Mouse (Mus musculus) intestine, embryonic 14.5 days (tissue): ENCODE results near the gene Olfr279. TPM values are rescaled to one million over a fixed set of nuclear protein-coding genes. Genes with fewer than 3 reads are reported as not detected.

Experiments used
- ATAC-seq: fragments of 200-750 bp; cut with Nextera tagmentation; replicated peaks from 2 replicates; pipeline ENCODE4 v1.8.0; 2017; ENCODE audit warnings: low read depth, moderate number of reproducible peaks, moderate TSS enrichment, moderate library complexity; ENCODE audit not compliant: low FRiP score, low TSS enrichment
- DNase-seq: peaks from one replicate; pipeline ENCODE4 v3.0.0-alpha.2; 2018; ENCODE audit warnings: low spot score
- H3K27ac ChIP-seq: fragments of 300-500 bp; sonication (generic); 2 replicates; pipeline ENCODE4 v1.5.1; 2014; ENCODE audit warnings: low read depth, mild to moderate bottlenecking, control low read depth
- H3K27me3 ChIP-seq: fragments of 300-500 bp; sonication (generic); replicated peaks from 2 replicates; pipeline ENCODE4 v1.6.1; 2014; ENCODE audit warnings: low read length, control low read depth; ENCODE audit not compliant: control insufficient read depth, insufficient read depth
- H3K36me3 ChIP-seq: fragments of 300-500 bp; sonication (generic); 2 replicates; pipeline ENCODE4 v1.6.1; 2014; ENCODE audit warnings: low read length, control low read depth; ENCODE audit not compliant: control insufficient read depth, insufficient read depth
- H3K4me1 ChIP-seq: fragments of 300-500 bp; sonication (generic); replicated peaks from 2 replicates; pipeline ENCODE4 v1.6.1; 2014; ENCODE audit warnings: low read length, control low read depth, mixed read lengths; ENCODE audit not compliant: control insufficient read depth, insufficient read depth
- H3K4me2 ChIP-seq: fragments of 300-500 bp; sonication (generic); 2 replicates; pipeline ENCODE4 v1.6.1; 2014; ENCODE audit warnings: low read length
- H3K4me3 ChIP-seq: fragments of 300-500 bp; sonication (generic); 2 replicates; pipeline ENCODE4 v1.5.1; 2014; ENCODE audit warnings: low read depth, low read length, control low read depth, mixed read lengths
- H3K9ac ChIP-seq: fragments of 300-500 bp; sonication (generic); 2 replicates; pipeline ENCODE4 v1.6.1; 2014; ENCODE audit warnings: mild to moderate bottlenecking, low read length
- H3K9me3 ChIP-seq: fragments of 300-500 bp; sonication (generic); 2 replicates; pipeline ENCODE4 v1.6.1; 2016; ENCODE audit warnings: low read length, control low read depth; ENCODE audit not compliant: control insufficient read depth
- WGBS: fragments of 180-500 bp; shearing (Covaris S2); extraction: QIAGEN DNeasy Blood & Tissue Kit; methylation state at CpG from one replicate; pipeline ENCODE4 v1.1.7; 2014; 5-methylcytosine and 5-hydroxymethylcytosine counted together
- polyA plus RNA-seq: library from polyadenylated mRNA; unstranded; fragments of >200 nt; fragmentation: Nextera tagmentation; extraction: Ambion mirVana; gene quantifications from 2 replicates; pipeline ENCODE4 v1.2.1, GENCODE M21; 2014

The Olfr279 gene
- polyA plus RNA-seq, 1 experiment from 2014 or later = not detected

DNA sequence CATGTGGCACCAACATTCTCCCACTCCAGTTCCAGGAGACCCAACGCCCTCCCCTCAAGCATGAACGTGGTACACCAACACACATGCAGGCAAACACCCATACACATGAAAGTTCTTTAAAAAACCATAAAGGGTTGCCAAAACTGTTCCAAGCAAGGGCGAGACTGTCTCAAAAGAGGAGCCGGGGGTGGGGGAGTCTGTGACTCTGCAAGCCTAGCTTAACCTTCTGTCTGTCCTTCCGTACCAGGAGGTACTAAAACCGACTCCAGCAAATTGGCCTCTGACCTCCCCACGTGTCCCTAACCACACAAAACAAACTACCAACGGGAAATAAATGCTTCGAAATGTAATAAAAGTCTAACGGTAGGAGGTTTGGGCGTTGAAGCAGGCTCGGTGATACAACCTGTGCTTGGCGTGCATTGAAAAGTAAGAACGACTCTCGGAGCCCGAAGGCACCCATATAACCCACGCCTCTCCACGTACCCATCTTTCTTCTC is 40.9 kb downstream of the Olfr279 start:
- Histone ChIP-seq H3K9ac (peak overlapping the region; percentile 85), H3K4me1 (peaks cover 7% of the 10 kb centered on the region), H3K4me3 (peak overlapping the region; percentile 59), H3K9me3 (no peaks in the 10 kb centered on the region), H3K27ac (peak overlapping the region; percentile 99; the same call in 1 of the 2 replicates), H3K27me3 (no peaks in the 10 kb centered on the region), H3K4me2 (peak overlapping the region; percentile 93), H3K36me3 (peaks cover 39% of the 10 kb centered on the region)
- ATAC-seq = no peak
- DNase-seq = peak; percentile 71
- WGBS = under 1% methylated on average over 18 of the region's 18 CpGs

DNA sequence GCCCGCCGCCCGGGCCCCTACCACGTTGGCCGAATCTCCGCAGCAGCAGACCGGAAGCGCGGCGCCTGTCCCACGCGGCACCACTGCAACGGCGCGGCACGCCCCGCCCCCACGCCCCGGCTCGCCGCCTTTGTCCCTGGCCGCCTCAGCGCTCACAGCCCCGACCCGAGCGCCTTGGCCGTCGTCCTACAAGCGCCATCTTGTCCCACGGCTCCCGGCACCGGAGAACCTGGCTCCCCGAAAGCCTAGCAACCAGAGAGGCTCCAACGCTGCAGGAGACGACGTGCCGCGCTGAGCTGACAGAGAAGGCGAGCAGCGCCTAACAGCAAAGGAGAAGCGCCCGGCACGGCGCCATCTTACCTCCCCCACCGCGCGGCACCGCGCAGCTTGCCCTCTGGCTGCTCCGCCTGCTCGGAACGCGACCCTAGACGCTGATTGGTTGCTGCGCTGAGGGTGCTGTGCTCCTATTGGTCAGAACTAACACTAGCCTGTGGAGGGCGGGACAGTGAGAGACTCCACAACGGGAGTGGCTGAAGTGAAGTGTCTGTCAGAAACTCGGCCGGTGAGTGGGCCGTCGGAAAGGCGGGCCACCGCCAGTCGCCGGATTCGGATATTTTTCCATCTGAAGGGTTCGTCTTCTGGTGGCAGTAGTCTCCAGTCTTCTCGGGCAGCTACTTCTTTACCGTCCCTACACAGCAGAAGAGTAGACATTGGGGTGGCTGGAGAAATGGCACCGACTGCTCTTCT is 41.9 kb downstream of the Olfr279 start, which contains the start of gene Kansl2:
Kansl2 (minus strand) TSS at position 384 of the 747 bp plus-strand sequence.
- WGBS = under 1% methylated on average over 66 of the region's 70 CpGs
- no peaks in the 10 kb centered on the region for H3K9me3 ChIP-seq
- peak within 1 kb of the TSS; percentile 99 for H3K27ac ChIP-seq
- peak; percentile 97 for DNase-seq
- peaks cover 7% of the 10 kb centered on the region for H3K4me1 ChIP-seq
- peak within 1 kb of the TSS; percentile 93 for H3K4me2 ChIP-seq
- H3K36me3 ChIP-seq = peaks cover 38% of the 10 kb centered on the region
- peak within 1 kb of the TSS; percentile 85 for H3K9ac ChIP-seq
- ATAC-seq = peak; percentile 100
- no peaks in the 10 kb centered on the region for H3K27me3 ChIP-seq
- peak within 1 kb of the TSS; percentile 59 for H3K4me3 ChIP-seq

DNA sequence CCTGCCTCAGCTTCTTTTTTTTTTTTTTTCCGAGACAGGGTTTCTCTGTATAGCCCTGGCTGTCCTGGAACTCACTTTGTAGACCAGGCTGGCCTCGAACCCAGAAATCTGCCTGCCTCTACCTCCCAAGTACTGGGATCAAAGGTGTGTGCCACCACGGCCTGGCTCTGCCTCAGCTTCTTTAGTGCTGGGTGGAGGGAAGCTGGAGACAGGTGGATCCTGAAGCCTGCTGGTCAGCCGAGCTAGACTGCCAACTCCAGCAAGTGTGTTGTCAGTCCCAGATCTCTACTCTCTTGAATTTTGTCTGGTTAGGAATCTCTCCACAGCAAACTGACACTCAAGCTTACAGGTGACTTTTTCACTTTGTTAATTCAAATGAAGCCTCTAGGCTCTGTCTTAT is 43.7 kb downstream of the Olfr279 start:
- H3K4me3 ChIP-seq = no peak overlapping the region
- no peaks in the 10 kb centered on the region for H3K27me3 ChIP-seq
- peaks cover 7% of the 10 kb centered on the region for H3K4me1 ChIP-seq
- no peak for ATAC-seq
- no peak overlapping the region for H3K27ac ChIP-seq
- WGBS = 82% methylated on average over 4 of the region's 4 CpGs
- no peak for DNase-seq
- H3K9ac ChIP-seq = no peak overlapping the region
- peaks cover 27% of the 10 kb centered on the region for H3K36me3 ChIP-seq
- H3K9me3 ChIP-seq = no peaks in the 10 kb centered on the region
- no peak overlapping the region for H3K4me2 ChIP-seq

DNA sequence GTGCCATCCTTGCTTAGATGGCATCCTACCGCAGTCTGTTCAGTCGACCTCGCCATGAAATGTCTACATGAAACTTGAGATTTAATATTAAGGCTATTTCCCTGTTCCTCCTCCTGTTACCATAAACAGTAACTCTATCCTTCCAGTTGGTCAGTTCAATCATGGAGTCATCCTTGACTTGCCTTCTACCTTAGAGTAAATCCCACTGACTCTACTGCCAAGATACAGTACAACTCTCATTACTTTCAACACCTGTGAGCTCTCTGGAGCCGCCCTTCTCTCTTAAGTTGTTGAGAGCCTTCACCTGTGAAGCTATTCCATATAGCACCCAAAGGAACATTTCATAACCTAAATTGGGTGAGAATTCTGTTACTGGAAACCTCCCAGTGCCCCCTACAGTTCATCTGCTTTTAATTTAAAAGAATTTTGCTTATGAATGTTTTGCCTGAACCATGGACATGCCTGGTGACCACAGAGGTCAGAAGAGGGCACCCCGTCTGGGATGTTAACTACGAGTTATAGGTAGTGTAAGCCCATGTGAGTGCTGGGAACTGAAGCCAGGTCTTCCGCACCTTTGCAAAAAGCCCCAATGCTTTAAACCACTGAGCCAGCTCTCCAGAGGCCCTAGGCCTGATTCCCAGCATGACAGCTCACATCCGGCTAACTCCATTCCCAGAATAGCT is 44.8 kb downstream of the Olfr279 start:
- H3K36me3 ChIP-seq = peaks cover 27% of the 10 kb centered on the region
- no peaks in the 10 kb centered on the region for H3K27me3 ChIP-seq
- peaks cover 7% of the 10 kb centered on the region for H3K4me1 ChIP-seq
- no peaks in the 10 kb centered on the region for H3K9me3 ChIP-seq
- ATAC-seq (no peak), DNase-seq (no peak)
- 85% methylated on average over 8 of the region's 8 CpGs for WGBS
- no peak overlapping the region for H3K27ac ChIP-seq
- no peak overlapping the region for H3K4me2 ChIP-seq
- no peak overlapping the region for H3K4me3 ChIP-seq
- no peak overlapping the region for H3K9ac ChIP-seq

DNA sequence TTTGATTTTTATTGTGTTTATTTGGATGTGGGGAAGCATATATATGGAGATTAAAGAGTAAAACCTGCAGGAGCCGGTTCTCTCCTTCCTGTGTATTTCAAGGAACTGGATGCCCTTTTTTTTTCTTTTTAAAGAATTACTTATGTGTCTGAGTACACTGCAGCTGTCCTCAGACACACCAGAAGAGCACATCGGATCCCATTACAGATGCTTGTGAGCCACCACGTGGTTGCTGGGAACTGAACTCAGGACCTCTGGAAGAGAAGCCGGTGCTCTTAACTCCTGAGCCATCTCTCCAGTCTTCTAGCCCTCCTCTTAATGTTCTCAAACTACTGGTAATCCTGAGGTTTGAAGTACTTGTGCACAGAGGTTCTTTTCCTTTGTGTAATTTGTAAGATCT is 45.7 kb downstream of the Olfr279 start:
- H3K36me3 ChIP-seq = peaks cover 34% of the 10 kb centered on the region
- H3K4me3 ChIP-seq = no peak overlapping the region
- 69% methylated on average over 4 of the region's 4 CpGs for whole genome bisulfite sequencing
- H3K9ac ChIP-seq = no peak overlapping the region
- H3K4me2 ChIP-seq = no peak overlapping the region
- ATAC-seq (no peak), DNase-seq (no peak)
- no peak overlapping the region for H3K27ac ChIP-seq
- no peaks in the 10 kb centered on the region for H3K27me3 ChIP-seq
- H3K4me1 ChIP-seq = no peaks in the 10 kb centered on the region; the same call in 1 of the 2 replicates
- H3K9me3 ChIP-seq = no peaks in the 10 kb centered on the region

DNA sequence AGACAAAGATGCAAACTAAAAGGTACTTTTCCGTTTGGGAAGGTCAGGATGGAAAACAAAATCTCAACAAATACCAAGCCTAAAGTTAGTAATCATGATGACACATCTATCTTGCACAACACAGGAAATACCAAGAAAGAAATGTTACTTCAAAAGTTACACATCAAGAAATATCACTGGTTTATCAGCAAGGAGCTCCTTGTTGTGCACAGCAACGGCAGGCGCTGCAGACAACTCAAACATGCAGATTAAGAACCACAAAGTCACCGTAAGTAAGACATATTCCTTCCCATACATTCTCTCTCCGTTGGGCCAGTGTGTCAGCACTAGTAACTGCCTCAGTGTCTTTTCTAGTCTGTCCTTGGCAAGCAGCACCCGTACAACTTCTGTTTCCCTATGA is 48.9 kb downstream of the Olfr279 start:
- Histone ChIP-seq H3K27ac (no peak overlapping the region), H3K9me3 (no peaks in the 10 kb centered on the region), H3K9ac (no peak overlapping the region), H3K36me3 (peaks cover 65% of the 10 kb centered on the region), H3K4me3 (no peak overlapping the region), H3K4me2 (no peak overlapping the region), H3K4me1 (no peaks in the 10 kb centered on the region), H3K27me3 (no peaks in the 10 kb centered on the region)
- WGBS = 90% methylated on average over 6 of the region's 6 CpGs
- DNase-seq = no peak
- ATAC-seq = no peak

DNA sequence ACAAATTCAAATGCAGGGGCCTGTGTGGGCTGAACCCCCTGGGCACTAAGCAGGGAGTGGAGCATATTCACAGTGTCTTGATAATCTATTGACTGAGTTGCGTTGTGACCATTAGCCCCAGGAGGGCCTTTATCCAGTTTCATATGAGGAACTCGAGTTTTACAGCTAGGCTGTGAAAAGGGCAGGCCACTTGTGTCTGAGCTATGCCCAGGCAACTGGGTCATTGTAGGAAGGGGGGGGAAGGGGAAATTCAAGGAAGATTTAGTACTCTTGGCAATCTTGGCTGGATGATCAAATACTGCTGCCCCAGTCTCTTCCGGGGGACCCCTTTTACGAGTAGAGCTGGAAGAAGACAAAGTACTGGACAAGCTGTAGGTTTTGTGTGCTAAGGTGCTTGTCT is 51.1 kb downstream of the Olfr279 start:
- Histone ChIP-seq H3K36me3 (peaks cover 84% of the 10 kb centered on the region), H3K27me3 (no peaks in the 10 kb centered on the region), H3K9ac (no peak overlapping the region), H3K9me3 (no peaks in the 10 kb centered on the region), H3K4me3 (no peak overlapping the region), H3K4me1 (no peaks in the 10 kb centered on the region), H3K27ac (no peak overlapping the region), H3K4me2 (no peak overlapping the region)
- no peak for DNase-seq
- ATAC-seq = no peak
- WGBS = 87% methylated on average over 4 of the region's 4 CpGs

DNA sequence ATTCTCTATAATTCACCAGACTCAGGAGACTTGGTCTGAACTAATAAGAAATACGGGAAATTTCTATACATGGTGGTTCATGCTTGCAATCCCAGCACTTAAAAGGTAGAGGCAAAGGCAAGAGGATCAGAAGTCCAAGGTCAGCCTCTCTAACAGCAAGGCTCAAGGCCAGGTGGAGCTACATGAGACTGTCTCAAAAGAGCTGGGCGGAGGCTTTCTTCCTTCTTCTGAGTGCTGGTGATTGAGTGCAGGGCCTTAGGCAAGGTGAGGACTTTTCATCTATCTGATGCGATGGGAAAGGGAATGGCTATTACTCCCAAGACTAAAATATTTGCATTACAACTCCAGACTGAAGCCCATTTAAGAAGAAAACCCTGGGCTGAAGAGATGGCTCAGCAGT is 52.9 kb downstream of the Olfr279 start:
- H3K9me3 ChIP-seq = no peaks in the 10 kb centered on the region
- H3K4me2 ChIP-seq = no peak overlapping the region
- H3K27me3 ChIP-seq = no peaks in the 10 kb centered on the region
- H3K4me1 ChIP-seq = no peaks in the 10 kb centered on the region
- 93% methylated on average over 3 of the region's 3 CpGs for WGBS
- H3K27ac ChIP-seq = no peak overlapping the region
- DNase-seq (no peak), ATAC-seq (no peak)
- no peak overlapping the region for H3K9ac ChIP-seq
- H3K4me3 ChIP-seq = no peak overlapping the region
- H3K36me3 ChIP-seq = peaks cover 89% of the 10 kb centered on the region
